Mouse (Mus musculus) hindbrain, embryonic 11.5 days (tissue): ENCODE results near the gene Sgip1. TPM values are rescaled to one million over a fixed set of nuclear protein-coding genes. Genes with fewer than 3 reads are reported as not detected.

Experiments used
- ATAC-seq: fragments of 200-750 bp; cut with Nextera tagmentation; 2 replicates; pipeline ENCODE4 v1.8.0; 2017; ENCODE audit warnings: mild to moderate bottlenecking, moderate TSS enrichment, moderate library complexity; ENCODE audit not compliant: low FRiP score
- DNase-seq: peaks from one replicate; pipeline ENCODE4 v3.0.0-alpha.2; 2015; ENCODE audit warnings: low spot score
- H3K27ac ChIP-seq: fragments of 300-500 bp; sonication (generic); 2 replicates; pipeline ENCODE4 v1.5.1; 2014; ENCODE audit warnings: mild to moderate bottlenecking, low read depth, low read length
- H3K27me3 ChIP-seq: fragments of 300-500 bp; sonication (generic); 2 replicates; pipeline ENCODE4 v1.6.1; 2014; ENCODE audit warnings: mild to moderate bottlenecking, low read length, moderate library complexity, mixed read lengths; ENCODE audit not compliant: control insufficient read depth, insufficient read depth
- H3K36me3 ChIP-seq: fragments of 300-500 bp; sonication (generic); 2 replicates; pipeline ENCODE4 v1.6.1; 2014; ENCODE audit warnings: mild to moderate bottlenecking, low read length, moderate library complexity, mixed read lengths; ENCODE audit not compliant: control insufficient read depth, insufficient read depth
- H3K4me1 ChIP-seq: fragments of 300-500 bp; sonication (generic); replicated peaks from 2 replicates; pipeline ENCODE4 v1.6.1; 2014; ENCODE audit warnings: low read length, mixed read lengths; ENCODE audit not compliant: control insufficient read depth, insufficient read depth
- H3K4me2 ChIP-seq: fragments of 300-500 bp; sonication (generic); replicated peaks from 2 replicates; pipeline ENCODE4 v1.6.1; 2014; ENCODE audit warnings: mild to moderate bottlenecking, low read depth, low read length
- H3K4me3 ChIP-seq: fragments of 300-500 bp; sonication (generic); 2 replicates; pipeline ENCODE4 v1.5.1; 2014; ENCODE audit warnings: low read depth, low read length
- H3K9ac ChIP-seq: fragments of 300-500 bp; sonication (generic); 2 replicates; pipeline ENCODE4 v1.6.1; 2014; ENCODE audit warnings: low read depth, low read length
- H3K9me3 ChIP-seq: fragments of 300-500 bp; sonication (generic); 2 replicates; pipeline ENCODE4 v1.6.1; 2016; ENCODE audit warnings: low read length; ENCODE audit not compliant: control insufficient read depth
- WGBS: fragments of 180-500 bp; shearing (Covaris S2); extraction: QIAGEN DNeasy Blood & Tissue Kit; methylation state at CpG from one replicate; pipeline ENCODE4 v1.1.7; 2014; 5-methylcytosine and 5-hydroxymethylcytosine counted together
- polyA plus RNA-seq: library from polyadenylated mRNA; unstranded; fragments of >200 nt; fragmentation: Nextera tagmentation; extraction: Ambion mirVana; gene quantifications from 2 replicates; pipeline ENCODE4 v1.2.1, GENCODE M21; 2014

Sgip1 gene
- polyA plus RNA-seq, 1 experiment from 2014 or later: 22.9 TPM

GRCm38 (mm10) chr4:102792100-102792790 lies 51.1 kb downstream of the Sgip1 start:
- no peaks in the 10 kb centered on the region for H3K27me3 ChIP-seq
- ATAC-seq (no peak), DNase-seq (no peak)
- no peaks in the 10 kb centered on the region for H3K36me3 ChIP-seq
- H3K4me1 ChIP-seq: no peaks in the 10 kb centered on the region
- no peak overlapping the region for H3K4me3 ChIP-seq
- no peak overlapping the region for H3K4me2 ChIP-seq
- no peaks in the 10 kb centered on the region for H3K9me3 ChIP-seq
- 76% methylated on average over 8 of the region's 8 CpGs for WGBS
- no peak overlapping the region for H3K27ac ChIP-seq
- H3K9ac ChIP-seq: no peak overlapping the region

DNA sequence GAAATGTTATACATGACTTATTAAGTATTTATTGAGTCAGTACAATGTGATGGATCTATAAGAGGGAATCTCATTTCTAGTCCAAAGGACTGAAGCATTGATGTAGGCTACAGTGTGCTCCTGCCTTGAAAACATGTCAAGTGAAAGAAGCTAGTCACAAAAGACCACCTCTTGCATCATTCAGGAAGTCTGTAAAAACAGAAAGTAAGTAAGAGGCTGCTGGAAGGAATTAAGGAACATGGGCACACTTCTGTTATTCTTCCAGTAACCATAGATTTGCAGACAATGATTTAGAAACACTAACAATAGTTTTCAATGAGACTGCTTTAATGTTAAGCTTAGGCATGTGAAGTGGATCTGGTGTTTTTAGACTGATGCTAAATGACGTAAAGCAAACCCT lies 60.4 kb downstream of the Sgip1 start:
- 88% methylated on average over 1 of the region's 1 CpGs for WGBS
- no peaks in the 10 kb centered on the region for H3K27me3 ChIP-seq

GRCm38 (mm10) chr4:102801936-102802335 lies 60.8 kb downstream of the Sgip1 start:
- Histone ChIP-seq H3K9ac (no peak overlapping the region), H3K4me1 (no peaks in the 10 kb centered on the region), H3K9me3 (no peaks in the 10 kb centered on the region), H3K27me3 (no peaks in the 10 kb centered on the region), H3K27ac (no peak overlapping the region), H3K36me3 (no peaks in the 10 kb centered on the region), H3K4me2 (no peak overlapping the region), H3K4me3 (no peak overlapping the region)
- ATAC-seq: no peak
- no peak for DNase-seq
- WGBS: 91% methylated on average over 4 of the region's 4 CpGs

More for the DNA sequence above, 60.4 kb downstream of the Sgip1 start:
- Histone ChIP-seq H3K27ac (no peak overlapping the region), H3K9me3 (no peaks in the 10 kb centered on the region), H3K4me1 (no peaks in the 10 kb centered on the region), H3K36me3 (no peaks in the 10 kb centered on the region), H3K4me3 (no peak overlapping the region), H3K9ac (no peak overlapping the region), H3K4me2 (no peak overlapping the region)
- ATAC-seq (no peak), DNase-seq (no peak)

DNA sequence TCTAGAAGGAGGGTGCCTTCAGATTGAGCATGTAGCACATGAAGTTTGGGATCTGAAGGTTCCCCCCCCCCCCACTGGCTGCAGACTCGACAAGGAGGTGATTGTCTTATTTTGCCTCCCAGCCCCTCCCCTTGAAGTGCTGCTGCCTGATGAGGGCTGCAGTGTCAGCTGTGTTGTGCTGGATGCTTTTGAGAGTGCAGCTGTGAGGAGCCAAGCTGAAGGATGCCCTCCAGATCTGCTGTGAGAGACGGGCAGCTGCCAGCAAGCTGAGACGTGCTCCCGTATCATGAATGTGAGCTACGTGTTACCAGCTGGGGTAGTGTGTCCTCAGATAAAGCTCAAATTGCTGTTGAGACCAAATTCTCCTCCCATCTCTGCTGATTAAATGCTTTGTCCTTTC lies 63.5 kb downstream of the Sgip1 start:
- no peaks in the 10 kb centered on the region for H3K4me1 ChIP-seq
- H3K36me3 ChIP-seq: no peaks in the 10 kb centered on the region
- no peak overlapping the region for H3K9ac ChIP-seq
- no peak overlapping the region for H3K4me3 ChIP-seq
- DNase-seq (no peak), ATAC-seq (no peak)
- H3K27ac ChIP-seq: no peak overlapping the region
- H3K27me3 ChIP-seq: no peaks in the 10 kb centered on the region
- WGBS: 55% methylated on average over 5 of the region's 5 CpGs
- H3K4me2 ChIP-seq: no peak overlapping the region
- no peaks in the 10 kb centered on the region for H3K9me3 ChIP-seq

DNA sequence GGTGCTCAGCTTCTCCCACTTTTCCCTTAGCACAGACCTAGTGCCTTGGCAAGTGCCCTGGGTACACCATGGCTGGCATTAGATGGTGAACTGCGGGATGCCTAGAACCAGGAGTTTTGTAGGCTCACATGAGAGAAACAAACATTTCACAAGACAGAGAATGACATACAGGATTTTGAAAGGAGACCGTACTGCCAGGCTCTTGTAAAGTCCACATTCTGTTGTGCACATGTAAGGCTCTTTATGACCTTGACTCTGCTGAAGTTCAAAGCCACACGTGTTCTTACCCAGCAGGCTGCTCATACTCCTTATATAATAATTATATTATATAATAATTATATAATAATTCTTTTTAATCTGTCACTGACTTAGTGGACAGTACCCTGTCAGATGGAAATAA lies 65.9 kb downstream of the Sgip1 start:
- no peaks in the 10 kb centered on the region for H3K36me3 ChIP-seq
- H3K27me3 ChIP-seq: no peaks in the 10 kb centered on the region
- H3K4me2 ChIP-seq: no peak overlapping the region
- no peaks in the 10 kb centered on the region for H3K9me3 ChIP-seq
- no peak for ATAC-seq
- H3K4me1 ChIP-seq: no peaks in the 10 kb centered on the region
- DNase-seq: no peak
- H3K9ac ChIP-seq: no peak overlapping the region
- H3K4me3 ChIP-seq: no peak overlapping the region
- H3K27ac ChIP-seq: no peak overlapping the region
- 92% methylated on average over 3 of the region's 3 CpGs for WGBS

DNA sequence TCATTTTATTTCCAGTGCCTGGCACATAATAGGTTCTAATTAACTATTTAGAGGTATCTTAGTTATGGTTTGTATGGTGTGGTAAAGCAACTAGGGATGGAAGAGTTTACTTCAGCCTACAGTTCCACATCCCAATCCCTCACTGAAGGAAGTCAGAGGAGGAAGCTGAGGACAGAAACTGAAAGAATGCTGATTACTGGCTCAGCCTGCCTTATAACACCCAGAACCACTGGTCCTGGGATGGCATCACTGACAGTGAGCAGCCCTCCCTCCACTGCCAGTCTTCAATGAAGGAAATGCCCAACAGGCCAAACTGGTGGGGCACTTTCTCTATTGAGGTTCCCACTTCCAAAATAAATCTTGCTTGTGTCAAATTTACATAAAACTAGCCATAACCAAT lies 67.2 kb downstream of the Sgip1 start:
- ATAC-seq (no peak), DNase-seq (no peak)
- H3K27me3 ChIP-seq: no peaks in the 10 kb centered on the region
- H3K36me3 ChIP-seq: no peaks in the 10 kb centered on the region
- no peak overlapping the region for H3K4me2 ChIP-seq
- H3K9me3 ChIP-seq: no peaks in the 10 kb centered on the region
- no peaks in the 10 kb centered on the region for H3K4me1 ChIP-seq
- H3K27ac ChIP-seq: no peak overlapping the region
- H3K4me3 ChIP-seq: no peak overlapping the region
- no peak overlapping the region for H3K9ac ChIP-seq

GRCm38 (mm10) chr4:102809296-102809695 lies 68.2 kb downstream of the Sgip1 start:
- no peak for DNase-seq
- H3K36me3 ChIP-seq: no peaks in the 10 kb centered on the region
- H3K9me3 ChIP-seq: no peaks in the 10 kb centered on the region
- ATAC-seq: no peak
- H3K27ac ChIP-seq: no peak overlapping the region
- WGBS: 78% methylated on average over 4 of the region's 4 CpGs
- H3K27me3 ChIP-seq: no peaks in the 10 kb centered on the region
- no peak overlapping the region for H3K4me3 ChIP-seq
- no peak overlapping the region for H3K9ac ChIP-seq
- H3K4me2 ChIP-seq: no peak overlapping the region
- H3K4me1 ChIP-seq: no peaks in the 10 kb centered on the region

GRCm38 (mm10) chr4:102810277-102810676 lies 69.2 kb downstream of the Sgip1 start:
- Histone ChIP-seq H3K4me2 (no peak overlapping the region), H3K27ac (no peak overlapping the region), H3K4me1 (no peaks in the 10 kb centered on the region), H3K36me3 (no peaks in the 10 kb centered on the region), H3K4me3 (no peak overlapping the region), H3K27me3 (no peaks in the 10 kb centered on the region), H3K9ac (no peak overlapping the region), H3K9me3 (no peaks in the 10 kb centered on the region)
- ATAC-seq (no peak), DNase-seq (no peak)
- WGBS: 93% methylated on average over 1 of the region's 1 CpGs

- Histone ChIP-seq H3K36me3 (no peaks in the 10 kb centered on the region), H3K4me1 (no peaks in the 10 kb centered on the region), H3K9ac (no peak overlapping the region), H3K27me3 (no peaks in the 10 kb centered on the region), H3K4me3 (no peak overlapping the region), H3K4me2 (no peak overlapping the region), H3K27ac (no peak overlapping the region), H3K9me3 (no peaks in the 10 kb centered on the region)
- ATAC-seq (no peak), DNase-seq (no peak)
- 52% methylated on average over 9 of the region's 9 CpGs for WGBS
Measured at GRCm38 (mm10) chr4:102811007-102811805, 70.1 kb downstream of the Sgip1 start.
